Mouse (Mus musculus) embryo, embryonic 11 days (tissue): Measurements from ENCODE around the gene Hivep3.

Experiments used
- DNase-seq: peaks from one replicate; pipeline ENCODE4 v3.0.0-alpha.2; 2015

The Hivep3 gene

DNA sequence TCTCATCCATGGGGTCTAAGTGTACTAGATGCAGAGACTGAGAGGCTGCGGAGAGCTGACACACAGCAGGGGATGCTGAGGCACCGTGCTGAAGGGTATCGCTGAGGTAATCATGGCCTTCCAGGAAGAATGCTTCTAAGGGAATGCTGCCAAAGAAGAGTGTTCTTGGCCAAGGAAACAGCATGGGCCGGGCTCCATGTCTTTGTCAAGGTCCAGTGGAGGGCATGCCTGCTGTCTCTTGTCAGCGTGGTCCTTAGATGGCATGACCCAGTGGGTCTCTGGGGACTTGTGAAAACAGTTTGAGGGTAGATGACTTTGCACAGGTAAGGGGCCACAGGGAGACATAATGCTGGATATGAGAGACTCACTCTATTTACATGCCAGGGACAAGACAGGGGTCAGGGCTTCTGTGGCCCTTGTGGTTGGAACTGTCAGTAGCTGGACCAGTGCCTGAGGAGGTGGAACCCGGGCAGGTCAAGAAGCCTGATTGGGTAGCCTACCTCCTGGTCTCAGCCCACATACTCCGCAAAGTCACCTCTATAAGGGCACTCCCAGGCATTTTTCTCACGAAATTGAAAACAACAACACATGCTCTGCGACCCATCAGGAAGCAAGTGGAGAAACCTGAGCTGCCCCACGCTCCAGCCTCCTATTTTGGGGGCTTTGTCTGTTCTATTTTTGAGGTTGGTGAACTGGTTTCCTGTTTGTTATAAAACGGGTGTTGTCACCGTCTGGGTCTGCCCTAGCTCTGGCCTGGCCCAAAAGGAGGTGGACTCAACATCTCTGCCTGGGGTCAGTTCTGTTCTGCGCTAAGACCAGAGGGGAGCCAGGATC is 177.7 kb downstream of the Hivep3 start:
- DNase-seq: no peak

DNA sequence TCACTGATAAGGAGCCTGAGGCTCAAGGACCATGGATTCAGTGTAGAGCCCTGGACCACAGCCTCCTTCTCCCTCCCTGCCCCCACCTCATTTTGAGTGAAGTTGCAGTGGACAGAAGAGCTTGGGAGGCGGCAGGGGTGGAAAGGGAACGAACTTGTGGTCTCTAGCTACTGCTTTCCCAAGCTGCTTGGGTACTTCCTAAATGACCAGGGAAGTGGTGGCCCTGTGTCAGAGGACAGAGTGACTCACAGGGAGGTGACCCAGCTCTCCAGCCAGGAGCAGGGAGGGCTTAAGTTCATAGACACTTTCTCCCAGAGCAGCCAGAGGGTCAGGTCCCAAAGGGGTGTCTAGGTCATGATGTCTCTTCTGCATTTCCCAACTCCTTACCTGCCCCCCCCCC is 178.6 kb downstream of the Hivep3 start:
- DNase-seq: no peak

DNA sequence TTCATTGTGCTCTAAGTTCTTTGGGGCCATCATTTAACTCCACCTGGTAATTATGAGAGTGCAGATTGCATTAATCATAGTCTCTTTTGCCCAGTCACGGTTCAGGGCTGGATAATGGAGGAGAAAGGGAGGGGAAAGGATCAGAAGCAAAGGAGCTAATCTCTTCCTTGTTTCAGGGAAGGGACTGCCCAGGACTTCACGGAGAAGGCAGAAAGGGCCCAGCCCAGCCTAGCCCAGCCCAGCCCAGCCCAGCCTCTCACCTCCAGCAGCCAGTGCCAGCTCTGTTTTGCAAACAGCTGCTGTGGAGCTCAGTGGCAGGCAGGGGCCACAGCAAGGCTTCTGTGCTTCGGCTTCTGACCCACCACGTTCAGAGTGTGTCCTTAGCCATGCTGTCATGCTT is 180.6 kb downstream of the Hivep3 start:
- DNase-seq: no peak

DNA sequence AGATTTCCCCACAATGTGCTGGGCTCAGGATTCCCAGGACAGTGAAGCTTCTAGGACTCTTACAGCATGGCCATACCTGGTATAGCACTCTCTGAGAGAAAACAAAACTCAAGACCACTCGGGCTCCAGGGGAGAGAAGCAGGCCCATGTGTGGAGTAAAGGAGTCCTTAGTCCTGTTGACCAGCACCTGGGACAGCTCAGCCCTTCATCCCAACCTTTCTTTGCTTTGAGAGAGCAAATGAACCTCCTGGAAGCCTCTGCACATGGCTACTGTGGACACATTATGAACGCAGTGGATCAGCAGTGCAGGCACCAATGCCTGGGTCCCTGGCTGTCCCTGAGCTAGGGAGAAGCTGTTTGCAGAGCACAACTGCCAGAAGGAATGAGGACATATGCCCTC is 181.5 kb downstream of the Hivep3 start:
- DNase-seq: no peak

DNA sequence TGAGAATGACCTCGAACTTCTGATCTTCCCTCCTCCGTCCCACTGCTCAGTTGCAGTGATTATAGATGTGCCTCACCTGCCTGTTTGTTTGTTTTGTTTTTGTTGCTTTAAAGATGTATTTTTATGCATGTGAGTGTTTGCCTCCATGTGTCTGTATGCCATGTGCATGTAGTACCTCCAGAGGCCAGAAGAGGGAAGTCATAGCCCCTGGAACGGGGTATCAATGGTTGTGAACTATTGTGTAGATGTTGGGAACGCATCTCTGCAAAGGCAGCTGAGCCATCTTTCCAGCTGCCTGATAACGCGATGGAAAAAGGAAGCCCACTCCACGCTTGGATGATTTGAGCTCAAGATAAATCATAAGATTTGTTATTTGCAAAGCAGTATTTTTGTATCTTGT is 183.9 kb downstream of the Hivep3 start:
- DNase-seq: peak; percentile 57

DNA sequence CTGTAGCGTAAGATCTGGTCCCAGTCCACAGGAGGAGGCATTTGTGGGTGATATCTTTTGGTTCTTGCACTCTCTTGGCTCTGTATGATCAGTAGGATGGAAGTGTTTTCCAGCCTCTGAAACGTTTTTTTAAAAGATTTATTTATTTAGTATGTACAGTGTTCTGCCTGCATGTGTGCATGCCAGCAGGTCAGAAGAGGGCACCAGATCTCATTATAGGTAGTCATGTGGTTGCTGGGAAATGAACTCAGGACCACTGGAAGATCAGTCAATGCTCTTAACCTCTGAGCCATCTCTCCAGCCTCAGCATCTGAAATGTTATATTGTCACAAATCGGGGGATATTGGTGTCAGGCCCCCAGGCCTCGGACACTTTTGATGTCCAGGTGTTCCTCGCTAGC is 185.8 kb downstream of the Hivep3 start:
- DNase-seq: no peak

DNA sequence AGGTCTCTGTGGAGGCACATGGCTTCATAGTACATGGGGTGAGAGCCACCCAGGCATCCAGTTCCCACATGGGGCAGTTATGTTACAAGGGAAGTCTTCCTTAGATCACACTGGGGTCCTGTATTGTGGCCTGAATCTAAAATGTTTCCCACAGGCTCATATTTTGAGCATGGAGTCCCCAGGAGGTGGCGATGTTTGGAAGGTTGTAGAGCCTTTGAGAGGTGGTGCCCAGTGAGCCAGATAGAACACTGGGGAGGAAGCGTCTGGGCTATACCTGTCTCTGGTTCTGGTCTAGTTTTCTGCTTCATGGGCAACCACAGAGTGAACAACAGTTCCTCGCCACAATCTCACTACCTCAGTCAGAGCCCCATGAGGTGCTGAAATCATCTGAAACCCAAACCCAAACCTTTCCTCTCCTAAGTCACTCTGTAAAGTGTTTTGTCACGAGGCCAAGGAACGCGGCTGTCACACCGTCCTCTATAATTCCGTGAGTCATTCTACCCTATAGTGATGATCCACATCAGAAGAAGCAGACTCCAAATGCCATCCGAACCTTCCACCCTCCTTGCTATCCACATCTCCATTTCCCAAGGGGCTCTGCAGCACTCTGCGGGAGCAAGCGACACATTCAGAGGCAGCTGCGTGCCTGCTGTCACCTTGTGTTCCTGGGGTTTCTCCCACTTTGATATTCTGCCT is 187.6 kb downstream of the Hivep3 start:
- no peak for DNase-seq

DNA sequence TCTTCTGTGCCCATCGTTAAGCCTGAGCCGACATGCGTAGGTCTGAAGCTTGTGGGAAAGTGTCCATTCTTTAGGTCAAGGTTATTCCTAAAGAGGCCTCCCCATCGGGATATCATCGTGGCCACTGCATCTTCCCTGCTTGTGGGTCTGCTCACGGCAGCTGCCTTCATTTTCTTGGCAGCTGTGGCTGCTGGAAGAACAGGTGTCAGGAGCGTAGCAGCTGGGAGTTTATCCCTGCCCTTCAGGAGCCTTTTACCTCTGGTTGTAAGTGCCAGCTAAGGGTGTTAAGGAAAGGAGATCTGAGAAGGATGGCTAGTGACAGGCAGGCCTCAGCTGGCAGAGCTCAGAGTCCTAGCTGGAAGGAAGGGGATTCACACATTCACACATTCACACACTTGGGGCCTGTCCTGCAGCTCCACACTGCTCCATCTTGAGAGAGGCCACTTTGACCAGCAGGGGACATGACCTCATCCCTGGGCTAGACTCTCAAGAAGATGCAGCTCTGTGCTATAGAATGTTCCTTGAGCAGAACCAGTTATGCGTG is 188.2 kb downstream of the Hivep3 start:
- no peak for DNase-seq

DNA sequence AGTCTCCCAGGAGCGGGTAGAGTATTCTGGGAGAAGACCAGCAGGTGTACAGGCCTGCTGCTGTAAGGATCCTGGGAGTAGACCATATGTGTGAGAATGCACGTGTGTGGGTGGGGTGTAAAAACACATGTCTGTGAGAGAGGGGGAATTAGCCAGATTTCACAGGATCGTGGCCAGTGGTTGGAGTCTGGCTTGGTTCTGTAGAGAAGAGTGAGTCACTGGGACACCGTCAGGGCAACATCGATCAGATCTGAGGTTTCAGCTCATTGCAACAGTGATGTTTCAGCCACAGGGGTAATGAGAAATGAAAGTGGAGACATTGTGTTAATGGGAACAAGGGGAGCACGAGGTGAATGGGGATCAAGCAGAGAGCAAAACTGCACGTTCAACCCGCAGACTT is 189.4 kb downstream of the Hivep3 start:
- DNase-seq: no peak

DNA sequence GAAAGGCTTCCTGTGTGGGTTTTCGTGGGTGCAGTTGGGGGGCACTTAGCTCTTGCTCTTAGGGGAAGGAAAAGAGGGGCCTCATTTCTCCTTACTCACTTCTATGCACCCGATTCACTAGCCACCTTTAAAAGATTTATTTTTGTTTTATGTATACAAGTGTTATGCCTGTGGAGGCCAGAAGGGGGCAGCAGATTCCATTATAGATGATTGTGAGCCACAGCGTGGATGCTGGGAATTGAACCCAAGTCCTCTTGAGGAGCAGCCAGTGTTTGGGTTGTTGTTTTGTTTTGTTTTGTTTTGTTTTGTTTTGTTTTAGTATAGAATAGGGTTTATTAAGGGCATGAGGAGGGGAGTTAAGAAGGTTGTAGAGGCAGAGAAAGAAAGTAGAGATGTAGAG is 189.8 kb downstream of the Hivep3 start:
- no peak for DNase-seq

DNA sequence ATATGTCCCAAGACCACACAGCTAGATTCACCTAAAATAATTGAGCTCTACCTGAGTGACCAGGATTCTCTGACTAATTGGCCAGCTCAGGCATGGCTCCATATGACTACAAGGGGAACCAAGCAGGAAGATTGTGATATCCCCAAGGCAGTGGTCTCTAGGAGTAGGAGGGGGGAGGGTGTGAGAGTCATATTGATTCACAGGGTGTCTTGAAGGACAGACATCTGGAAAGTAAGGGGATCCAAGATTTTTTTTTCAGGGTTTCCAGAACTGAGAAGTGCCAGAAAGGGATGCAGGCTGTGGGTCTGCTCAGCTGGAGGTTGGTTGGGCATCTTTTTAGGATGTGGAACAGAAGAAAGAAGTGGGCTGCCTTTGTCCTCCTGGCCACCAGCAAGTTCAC is 191.5 kb downstream of the Hivep3 start:
- no peak for DNase-seq

DNA sequence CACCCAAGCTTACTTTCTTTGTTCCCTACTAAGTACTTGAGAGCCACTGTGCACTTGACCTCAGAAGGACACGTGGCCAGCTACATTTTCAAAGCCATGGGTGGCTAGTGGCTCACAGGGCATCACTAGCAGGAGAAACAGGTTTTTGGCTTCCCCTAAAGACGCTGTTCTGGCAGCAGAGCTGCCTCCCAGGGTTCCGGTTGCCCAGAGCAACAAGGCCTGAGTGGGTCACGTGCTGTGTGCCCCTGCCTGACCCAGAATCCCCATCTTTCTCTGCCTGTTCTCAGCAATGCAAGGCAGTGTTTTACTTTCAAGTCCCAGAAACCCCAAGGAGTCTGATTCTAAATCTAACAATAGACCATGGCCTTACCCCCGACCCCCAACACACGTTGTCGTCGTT is 198.3 kb downstream of the Hivep3 start:
- DNase-seq: peak; percentile 66

DNA sequence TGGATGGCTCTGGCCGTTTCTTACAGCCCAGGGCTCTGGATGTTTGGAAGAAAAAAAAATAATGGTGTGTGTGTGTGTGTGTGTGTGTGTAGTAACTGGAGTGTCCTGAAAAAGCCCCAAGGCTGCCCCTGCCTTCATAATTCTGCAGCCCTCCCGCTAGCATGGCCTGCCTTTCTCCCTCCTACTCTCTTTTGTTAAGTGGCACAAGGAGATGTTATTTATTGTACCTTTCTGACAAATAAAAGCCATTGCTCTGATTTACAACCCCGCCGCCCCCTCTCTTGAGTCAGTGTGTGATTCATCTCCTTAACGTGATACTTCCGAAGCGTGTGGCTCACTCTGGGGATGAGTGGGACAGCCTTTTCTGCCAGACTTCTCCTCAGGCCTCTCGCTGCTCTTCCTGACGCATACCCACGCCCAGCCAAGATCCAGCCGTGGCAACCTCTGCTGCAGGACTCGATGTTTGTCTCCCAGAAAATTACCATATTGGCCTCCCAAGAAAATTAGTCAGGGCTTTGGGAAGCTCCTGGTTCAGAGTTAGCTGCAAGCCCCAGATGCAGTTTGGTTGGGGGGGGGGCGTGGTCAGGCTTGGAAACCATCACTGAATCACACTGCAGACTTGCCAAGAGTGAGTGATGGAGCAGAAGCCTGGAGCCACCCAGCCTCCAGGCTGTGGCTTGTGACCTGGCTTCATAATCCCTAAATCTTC is 199.1 kb downstream of the Hivep3 start:
- peak; percentile 57 for DNase-seq

DNA sequence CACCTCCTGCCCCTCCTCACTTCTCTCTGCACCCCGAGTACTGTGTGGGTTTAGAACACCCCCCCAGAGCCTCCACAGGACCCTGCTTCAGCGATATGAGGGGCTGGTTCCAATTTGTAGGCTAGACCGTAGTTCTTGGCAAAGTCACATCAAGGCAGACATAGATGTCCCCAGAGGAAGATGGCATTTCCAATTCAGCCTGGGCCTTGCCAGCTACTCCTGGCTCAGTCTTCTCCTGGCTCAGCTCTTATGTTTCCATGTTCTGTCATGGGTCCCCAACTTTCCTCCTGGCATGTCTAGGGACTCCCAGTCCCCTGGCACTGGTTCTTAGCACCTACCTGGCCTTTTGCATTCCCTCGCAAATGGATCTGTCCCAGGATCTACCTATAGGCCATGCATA is 201.3 kb downstream of the Hivep3 start:
- no peak for DNase-seq

DNA sequence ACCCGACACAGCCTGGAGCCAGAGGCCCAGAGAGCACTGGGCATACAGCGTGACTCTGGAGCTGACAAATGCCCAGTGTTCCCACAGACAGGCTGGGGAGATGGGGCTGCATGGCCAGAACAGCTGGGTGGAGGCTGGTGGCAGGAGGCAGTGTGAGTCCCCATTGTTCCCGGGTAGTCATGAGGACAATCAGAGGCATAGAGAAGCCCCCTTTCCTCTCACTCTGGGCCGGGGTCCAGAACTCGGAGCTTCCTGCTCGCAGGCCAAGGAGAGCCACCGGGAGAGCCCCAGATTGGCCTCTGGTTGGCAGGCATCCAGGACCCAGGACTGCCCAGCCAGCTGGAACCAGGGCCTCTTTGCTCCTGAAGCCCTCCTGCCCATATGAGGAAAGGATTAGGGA is 204.3 kb downstream of the Hivep3 start:
- no peak for DNase-seq

DNA sequence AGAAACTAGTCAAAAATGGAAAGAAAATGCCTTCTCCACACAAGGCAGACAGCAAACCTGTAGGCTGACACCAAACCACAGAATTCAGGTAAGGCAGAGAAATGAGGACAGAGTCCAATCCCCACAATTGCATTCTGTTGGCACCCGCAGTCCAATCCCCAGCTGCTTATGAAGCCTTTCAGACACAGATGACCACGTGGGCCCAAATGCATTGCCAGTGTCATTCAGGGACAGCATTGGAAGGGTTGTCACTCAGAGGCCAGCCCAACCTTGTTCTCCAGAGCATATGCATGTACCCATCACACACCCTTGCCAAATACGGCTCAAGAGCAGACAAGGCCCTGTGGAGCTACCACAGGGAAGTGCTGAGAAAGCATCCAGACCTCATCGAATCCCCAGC is 204.9 kb downstream of the Hivep3 start:
- no peak for DNase-seq

DNA sequence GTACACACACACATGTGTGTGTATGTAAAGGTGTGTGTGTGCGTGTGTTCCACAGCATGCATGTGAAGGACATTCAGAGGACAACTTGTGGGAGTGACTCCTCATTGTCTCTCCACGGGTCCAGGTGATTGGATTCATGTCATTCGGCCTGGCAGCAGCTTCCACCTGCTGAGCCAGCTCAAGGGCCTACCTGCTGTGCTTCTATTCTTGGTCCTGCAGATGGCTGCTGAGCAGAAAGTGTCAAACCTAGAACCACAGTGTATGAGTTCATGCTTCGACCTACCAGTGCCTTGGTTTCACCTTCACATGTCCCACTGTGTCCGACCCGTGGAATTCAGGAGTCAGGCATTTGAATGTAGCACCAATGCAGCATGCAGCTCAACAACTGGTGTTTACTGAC is 206.2 kb downstream of the Hivep3 start:
- no peak for DNase-seq

DNA sequence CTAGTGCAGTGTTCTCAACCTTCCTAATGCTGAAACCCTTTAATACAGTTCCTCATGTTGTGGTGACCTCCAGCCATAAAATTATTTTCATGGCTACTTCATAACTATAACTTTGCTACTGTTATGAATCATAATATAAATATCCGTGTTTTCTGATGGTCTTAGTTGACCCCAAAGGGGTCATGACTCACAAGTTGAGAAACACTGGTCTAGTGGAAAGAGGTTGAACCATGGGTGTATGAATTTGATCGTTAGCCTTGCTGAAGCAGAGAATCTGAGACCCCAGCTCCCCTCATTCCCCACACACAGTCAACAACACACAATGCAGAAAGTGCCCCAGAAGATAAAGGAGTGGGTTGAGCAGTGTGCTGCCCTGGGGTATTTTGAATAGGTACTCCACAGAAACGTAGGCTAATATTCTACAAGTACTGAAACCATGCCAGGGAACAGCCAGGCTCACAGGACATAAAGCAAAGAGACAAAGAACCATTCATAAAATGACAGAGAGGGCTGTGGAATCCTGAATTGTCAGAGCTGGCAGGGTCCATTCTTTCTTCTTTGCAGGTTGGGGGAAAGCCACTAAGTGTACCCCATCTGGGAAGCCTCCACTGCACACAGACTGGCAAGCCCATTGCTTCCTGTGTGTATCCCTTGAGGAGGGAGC is 212.8 kb downstream of the Hivep3 start:
- no peak for DNase-seq

DNA sequence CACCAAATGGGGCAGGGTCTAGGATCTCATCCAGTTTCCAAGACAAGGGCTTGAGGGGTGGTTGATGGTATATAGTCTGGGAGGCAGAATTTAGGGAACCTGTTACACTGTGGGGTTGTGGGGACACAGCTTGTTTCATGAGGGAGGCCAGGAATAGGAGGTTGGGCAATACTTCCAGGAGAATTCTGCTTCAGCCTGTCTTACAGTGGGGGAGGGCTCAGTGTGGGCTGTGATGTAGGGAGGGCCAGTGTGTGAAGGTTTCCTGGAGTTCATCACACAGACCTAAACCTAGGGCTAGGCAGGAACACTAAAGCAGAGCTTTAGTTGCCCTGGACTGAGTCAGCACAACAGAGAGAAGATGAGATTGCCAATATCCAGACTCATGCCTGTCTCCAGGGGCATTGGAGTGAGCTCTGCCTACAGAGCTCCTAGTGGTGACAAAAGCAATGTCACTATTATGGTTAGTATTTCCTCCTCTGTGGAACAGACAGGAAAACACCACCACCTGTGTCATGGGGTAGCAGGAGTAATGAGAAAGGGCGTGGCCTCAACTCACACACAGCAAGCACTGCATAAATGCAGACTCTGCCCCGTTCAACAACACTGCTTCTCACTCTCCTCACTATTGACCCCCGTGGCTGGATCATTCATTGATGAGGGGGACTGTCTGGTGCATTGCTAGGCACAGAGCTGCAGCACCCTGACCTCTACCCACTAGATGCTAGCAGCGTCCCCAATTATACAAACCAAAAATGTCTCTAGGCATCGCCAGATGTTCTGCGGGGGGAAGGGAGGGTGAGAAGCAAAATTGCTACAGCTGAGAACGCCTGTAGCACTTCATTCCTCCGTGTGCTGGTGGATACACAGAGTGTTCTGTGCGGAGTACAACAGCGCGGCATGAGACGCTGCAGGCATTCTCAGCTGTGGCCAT is 213.9 kb downstream of the Hivep3 start:
- peak; percentile 17 for DNase-seq

DNA sequence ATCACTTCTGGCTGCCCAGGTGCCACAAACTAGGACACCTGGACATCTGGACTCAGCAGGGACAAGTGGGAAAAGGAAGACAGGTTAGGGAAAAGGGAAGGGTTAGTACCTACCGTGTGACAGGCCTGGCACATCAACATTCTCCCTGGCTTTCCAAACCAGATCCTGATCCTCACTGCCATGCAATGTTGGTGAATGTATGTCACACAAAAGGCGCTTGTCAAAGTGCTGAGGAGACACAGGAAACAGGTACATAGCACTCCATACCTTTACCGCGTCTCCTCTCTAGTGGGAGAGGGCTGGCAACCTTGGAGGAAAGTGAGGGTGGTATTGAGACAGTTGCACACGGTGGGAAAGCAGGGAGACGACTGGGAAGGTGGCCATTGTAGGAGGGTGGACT is 214.8 kb downstream of the Hivep3 start:
- no peak for DNase-seq

DNA sequence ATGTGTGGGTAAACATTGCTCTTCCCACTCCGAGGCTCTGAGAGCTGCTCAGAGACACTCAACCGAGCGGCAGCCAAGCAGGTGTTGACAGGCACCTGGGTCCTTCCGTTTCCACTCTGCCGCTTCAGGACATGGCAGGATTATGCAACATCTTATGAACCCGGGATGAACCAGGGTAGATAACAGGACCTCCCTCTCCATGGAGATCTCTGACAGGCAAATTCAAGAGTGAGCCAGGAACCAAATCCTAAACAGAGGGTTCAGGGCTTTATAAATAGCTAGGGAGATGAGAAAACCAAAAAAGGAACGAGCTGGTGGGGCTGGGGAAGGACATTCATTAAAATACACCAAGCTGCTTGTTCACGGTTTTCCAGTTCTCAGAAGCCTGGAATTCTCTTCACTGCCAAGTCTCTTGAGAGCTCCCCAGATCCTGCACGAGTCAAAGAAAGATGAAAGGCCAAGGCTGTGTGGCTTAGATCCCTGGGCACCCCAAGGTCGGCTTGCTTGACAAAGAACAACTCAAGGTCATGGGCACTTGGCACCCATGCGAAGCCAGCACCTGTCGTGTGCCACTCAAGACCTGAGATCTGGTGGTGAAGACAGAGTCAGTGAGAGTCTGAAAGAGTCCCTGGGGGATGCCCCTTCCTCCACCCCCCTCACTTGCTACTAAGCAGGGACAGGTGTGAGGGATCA is 215.5 kb downstream of the Hivep3 start:
- no peak for DNase-seq
